Mouse (Mus musculus): ENCODE measurements around the gene Galk2.

The Galk2 gene

DNA sequence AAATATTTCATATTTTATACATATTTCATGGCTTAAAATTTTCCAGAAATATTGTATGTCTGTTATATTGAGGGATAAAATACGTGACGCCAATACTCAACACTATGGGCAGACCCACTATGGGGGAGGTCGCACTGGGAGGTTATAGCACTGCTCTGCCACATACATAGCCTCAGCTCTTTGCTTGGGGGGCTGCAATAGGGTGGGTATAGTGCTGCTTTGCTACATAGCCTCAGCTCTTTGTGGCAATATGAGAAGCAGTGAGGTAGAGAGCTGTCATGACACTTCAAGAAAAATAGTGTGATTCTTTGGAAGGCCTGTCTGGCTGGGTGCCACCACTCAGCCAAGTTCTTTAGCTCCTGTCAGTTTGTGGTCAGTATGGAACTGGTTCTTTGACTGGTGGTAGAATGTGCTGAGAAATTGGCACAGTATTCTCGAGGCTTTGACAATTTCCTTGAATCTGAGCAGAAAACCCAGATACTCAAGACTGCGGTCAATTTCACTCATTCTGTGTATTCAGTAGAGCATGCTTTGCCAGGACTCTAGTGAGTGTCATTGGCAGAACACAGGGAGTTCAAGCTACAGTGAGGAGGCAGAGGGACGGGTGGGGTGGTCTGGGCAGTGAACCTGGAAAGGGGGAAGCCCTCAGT is 80.2 kb downstream of the Galk2 start:
- peak; percentile 62 for DNase-seq (ENCODE audit: extremely low read depth, insufficient read length, low spot score)

DNA sequence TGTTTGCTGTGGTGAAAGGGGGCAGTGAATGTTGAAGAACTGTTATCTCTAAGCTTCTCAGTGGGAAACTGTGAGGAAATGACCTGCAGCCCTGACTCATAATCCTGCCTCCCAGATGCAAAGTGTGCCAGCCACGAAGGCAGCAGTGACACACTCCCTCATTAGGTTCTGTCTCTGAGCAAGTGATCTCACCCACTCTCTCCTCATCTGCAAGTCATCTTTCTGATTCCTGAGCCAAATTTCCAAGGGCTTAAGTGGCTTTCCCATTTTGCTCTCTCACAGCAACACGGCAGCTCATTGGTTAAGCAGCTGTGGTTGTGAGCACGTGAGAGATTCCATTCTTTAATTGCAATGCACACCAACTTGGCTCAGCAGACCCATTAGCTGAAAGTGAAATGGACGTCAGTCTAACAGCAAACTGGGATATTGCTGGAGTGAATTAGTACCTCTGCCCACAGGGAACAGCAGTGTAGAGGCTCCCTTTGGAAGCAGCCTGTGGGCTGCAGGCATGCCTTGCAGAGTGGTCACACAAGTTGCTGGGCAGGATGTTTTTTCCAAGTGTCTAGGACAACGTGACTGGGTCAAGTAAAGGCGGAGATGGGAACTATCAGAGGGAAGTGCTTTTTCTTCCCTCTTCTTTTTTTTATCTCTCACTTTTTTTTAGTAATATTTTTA is 82.3 kb downstream of the Galk2 start:
- DNase-seq (ENCODE audit: extremely low read depth, insufficient read length, low spot score): peak; percentile 66

DNA sequence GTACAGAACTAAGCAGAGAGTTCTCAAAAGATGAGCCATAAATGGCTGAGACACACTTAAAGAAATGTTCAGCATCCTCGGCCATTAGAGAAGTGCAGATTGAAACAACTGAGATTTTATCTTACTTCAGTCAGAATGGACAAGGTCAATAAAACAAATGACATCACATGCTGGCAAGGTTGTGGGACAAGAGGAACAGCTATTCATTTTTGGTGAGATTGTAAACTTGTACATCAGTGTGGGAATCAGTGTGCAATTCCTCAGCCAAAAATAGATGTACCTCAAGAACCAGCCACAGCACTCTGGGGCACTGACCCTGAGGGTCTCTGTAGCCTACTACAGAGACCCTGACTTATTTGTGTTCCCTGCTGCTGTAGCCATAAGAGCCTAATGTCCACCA is 84.4 kb downstream of the Galk2 start:
- DNase-seq (ENCODE audit: extremely low read depth, insufficient read length, low spot score): no peak

DNA sequence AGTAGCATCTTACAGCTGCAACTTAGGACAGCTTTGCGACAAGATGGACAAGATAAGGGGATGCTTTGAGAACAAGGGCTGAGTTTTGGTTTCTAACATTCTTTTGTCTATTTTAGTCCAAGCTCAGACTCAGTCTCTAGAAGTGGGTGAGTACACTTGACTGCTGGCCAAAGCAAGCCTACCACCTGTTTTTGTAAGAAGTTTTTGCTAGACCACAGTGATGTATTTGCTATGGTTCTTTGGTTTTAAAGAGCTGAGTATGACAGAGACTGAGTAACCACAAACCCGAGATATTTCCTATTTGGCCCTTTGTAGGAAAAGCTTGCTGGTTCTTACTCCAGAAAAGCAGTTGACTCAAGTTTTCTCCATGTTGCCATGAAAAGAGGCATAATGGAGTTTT is 89.3 kb downstream of the Galk2 start:
- peak; percentile 70 for DNase-seq (ENCODE audit: extremely low read depth, insufficient read length, low spot score)

DNA sequence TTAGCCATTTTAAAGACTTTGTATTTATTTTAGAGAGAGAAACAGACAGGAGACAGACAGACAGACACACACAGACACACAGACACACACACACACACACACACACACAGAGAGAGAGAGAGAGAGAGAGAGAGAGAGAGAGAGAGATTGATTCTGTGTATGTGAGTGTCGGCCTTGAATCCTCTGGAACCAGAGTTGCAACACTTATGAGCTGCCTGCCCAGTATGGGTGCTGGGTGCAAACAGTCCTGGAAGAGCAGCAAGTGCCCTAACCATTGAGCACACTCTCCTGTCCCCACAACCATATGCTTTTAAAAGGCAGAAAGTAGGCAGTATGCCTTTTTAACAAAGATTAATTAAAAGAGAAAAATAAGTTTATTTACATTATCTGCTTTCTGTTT is 109.9 kb downstream of the Galk2 start:
- no peak for DNase-seq (ENCODE audit: extremely low read depth, insufficient read length, low spot score)

DNA sequence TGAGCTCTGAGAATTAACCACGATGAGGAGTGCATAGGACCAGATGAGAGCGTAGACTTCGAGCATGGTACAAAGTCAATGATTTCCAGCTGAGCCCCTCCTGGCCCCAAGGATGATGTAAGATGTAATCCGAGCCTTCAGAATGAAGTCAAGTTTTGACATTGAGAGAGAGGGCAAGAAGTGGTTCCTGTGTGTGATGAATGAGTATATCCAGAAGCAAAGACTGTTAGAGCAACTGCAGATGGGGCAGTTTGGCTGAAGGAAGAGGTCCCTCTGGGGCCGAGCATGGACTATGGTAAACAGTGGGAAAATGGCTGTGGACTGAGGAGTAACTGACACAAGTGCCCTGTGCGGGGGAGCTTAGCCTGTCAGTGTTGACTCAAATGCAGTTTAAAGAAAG is 114.3 kb downstream of the Galk2 start:
- DNase-seq (ENCODE audit: extremely low read depth, insufficient read length, low spot score): no peak

DNA sequence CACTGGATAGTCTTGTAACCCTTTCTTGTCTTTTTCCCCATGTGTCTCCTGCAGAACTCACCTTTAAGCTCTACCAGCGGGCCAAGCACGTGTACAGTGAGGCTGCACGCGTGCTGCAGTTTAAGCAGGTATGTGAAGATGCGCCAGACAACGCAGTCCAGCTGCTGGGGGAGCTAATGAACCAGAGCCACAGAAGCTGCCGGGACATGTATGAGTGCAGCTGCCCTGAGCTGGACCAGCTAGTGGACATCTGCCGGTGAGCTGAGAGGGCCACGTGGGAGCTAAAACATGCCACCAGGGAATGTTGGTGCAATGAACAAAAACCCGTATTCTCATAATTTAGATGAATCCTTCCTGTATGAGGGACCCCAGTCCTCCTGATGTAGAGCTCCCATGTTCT is 116.3 kb downstream of the Galk2 start:
- no peak for DNase-seq (ENCODE audit: extremely low read depth, insufficient read length, low spot score)

DNA sequence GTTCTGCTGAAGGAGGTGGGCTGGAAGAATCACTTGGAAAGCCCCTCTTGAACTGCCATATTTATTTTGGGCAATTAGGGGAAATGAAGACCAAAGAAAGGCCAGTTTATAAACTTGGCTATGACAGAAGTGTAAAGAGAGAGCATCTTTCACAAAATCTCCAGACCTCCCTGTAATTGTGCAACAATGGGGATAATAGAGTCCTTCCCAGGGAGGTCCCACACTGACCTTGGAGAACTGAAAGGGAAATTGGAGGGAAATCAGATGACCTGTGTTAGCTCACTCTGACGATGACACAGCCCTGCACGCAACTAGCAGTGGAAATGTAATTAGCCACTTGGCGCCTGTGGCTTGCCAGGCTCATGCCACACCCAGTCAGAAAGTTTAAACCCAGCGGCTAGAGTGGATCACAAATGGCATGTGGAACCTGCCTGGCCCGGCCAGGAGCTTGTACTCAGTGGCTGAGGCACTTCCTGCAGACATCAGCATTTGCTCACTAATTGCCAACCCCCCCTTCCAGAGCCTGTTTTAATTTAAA is 117.0 kb downstream of the Galk2 start:
- peak; percentile 29 for DNase-seq (ENCODE audit: extremely low read depth, insufficient read length, low spot score)

DNA sequence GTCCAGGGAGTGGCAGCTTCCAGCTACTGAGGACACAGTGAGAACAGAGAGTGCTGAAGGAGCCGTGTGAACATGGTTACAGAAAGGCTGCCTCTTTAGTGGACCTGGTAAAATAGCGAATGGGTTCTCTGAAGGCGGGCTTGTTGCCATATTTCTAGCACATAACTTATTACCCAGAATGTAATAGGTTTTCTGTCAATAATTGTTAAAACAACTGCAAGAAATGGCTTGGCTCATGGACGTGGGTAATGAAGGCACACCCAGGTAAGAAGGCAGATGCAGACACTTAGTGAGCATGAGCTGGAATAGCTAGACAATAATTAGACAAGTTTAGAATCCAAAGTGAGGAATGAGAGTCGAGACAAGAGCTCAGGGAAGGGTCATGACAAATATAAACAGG is 143.4 kb downstream of the Galk2 start:
- no peak for DNase-seq (ENCODE audit: extremely low read depth, insufficient read length, low spot score)

DNA sequence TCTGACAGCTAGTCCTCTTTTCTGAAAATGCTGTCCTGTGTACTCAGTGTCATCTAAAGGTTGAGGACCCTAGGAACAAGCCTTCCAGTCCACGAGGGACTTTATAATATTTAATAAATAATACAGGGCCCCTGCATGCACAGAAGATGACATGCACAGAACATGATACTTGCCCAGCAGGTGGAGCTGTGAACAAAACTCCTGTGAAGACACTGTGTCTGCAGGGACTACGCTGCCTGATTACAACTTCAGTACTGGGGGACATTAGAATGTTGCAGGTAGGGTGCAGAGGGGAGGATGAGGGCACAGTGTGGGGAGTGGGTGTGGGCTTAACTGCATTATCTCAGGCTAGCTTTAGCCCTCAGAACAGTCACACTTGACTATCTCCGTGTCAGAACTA is 147.2 kb downstream of the Galk2 start:
- DNase-seq (ENCODE audit: extremely low read depth, insufficient read length, low spot score): peak; percentile 16

DNA sequence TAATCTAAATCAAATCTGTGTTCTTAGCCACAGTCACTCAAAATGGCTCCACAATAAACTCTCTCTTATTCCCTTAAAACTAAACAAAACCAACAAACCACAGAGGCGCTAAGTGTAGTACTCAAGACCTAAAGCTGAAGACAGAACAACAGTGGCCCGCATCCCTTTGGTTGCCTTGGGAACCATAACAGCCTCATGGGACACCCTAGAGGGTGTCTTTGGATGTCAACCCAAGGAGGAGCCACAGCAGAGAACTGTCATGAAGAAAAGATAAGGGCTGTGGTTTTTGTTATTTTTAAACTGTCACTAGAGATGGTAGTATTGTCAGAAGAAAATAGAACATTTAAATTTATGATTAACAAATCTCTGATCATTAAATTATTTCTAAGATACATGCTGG is 147.8 kb downstream of the Galk2 start:
- no peak for DNase-seq (ENCODE audit: extremely low read depth, insufficient read length, low spot score)

DNA sequence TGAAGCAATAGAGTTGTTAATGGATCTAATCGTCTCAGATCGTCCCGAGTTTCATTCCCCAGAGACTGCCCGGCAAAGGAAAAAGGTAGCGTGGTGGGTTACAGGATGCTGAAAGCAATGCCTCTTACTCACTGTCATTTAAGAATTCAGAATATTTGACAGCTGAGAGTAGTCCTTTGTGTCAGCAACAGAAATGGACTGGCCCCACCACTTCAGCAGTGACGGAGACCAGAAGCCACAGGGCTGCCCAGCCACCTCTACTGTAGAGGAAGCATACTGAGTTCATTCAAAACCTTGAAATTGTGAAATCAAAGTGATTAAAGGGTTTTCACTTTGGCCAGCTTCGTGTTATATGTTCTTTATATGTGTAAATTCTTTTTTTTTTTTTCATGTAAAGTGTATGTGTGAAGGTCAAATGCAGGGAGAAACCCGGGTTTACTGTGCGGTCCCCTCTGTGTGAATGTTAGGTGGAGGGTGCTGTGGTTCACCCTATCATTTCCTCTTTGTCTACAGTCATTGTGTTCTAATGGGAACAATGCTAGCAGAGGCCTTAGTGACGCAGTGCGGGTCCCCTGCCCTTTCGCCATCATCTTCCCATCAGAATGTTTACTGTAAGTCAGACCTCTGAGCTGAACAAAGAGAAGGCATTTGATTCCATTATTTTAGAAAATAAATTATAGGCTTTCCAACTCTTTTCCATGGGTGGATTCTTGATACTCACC is 156.2 kb downstream of the Galk2 start:
- no peak for DNase-seq (ENCODE audit: extremely low read depth, insufficient read length, low spot score)

DNA sequence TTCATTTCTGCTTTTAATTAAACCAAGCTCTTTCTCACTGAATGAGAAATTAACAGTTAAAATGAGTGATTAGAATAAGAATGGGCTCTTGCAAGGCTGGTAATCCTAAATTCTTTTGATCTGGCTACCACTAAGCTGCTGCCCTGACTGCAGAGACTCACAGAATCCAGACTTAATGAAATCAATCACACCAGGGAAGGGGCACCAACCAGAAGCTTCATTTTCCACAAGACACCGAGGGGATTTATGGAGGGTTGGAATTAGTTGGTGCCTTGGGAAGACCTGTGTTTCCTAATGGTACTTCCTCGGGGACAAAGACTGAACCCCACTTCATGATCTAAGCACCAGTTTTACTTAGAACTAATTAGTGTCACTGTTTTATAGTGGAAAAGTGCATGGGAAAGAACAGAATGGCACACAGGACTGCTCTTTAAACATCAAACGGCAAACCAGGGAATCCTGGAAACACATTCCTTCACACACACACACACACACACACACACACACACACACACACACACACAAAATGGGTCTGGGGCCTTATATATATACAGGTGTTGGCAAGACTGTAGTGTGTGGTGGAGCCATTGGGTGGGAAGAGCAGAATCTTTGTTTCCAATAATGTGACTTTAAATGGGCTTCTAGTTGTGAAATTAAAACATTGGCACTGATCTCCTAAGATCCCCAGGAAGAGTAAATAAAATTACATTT is 157.0 kb downstream of the Galk2 start:
- no peak for DNase-seq (ENCODE audit: extremely low read depth, insufficient read length, low spot score)

DNA sequence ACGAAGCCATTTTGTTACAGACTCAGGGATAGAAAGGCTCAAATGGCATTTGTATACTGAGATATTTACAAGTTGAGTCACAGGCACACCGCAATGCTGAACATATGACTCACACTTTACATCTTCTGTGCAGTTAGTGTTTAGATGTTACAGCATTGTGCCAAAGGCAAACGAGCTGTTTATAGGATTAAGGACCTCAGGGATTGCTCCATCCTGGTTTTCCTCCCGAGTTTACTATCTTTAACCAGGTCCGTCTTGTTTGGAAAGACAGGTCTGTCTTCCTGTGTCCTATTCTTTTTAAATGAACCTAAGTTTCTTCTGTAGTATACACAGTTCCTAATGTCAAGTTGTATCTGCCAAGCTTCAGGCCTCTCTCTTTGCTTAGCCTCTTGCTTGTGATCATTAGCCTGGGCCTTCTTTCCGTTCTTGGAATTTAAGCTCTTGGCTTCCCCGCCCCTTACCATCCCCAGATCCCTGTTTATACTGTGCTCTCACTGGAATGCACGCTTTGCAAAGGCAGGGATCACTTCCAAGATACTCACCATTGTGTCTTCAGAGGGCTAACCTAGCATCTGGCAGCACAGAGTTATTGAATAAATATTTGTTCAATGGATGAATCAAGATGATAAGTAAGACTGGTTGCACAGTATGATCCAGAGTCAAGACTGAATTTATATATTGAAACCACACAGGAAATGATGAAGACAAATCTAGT is 172.4 kb downstream of the Galk2 start:
- DNase-seq (ENCODE audit: extremely low read depth, insufficient read length, low spot score): peak; percentile 70

DNA sequence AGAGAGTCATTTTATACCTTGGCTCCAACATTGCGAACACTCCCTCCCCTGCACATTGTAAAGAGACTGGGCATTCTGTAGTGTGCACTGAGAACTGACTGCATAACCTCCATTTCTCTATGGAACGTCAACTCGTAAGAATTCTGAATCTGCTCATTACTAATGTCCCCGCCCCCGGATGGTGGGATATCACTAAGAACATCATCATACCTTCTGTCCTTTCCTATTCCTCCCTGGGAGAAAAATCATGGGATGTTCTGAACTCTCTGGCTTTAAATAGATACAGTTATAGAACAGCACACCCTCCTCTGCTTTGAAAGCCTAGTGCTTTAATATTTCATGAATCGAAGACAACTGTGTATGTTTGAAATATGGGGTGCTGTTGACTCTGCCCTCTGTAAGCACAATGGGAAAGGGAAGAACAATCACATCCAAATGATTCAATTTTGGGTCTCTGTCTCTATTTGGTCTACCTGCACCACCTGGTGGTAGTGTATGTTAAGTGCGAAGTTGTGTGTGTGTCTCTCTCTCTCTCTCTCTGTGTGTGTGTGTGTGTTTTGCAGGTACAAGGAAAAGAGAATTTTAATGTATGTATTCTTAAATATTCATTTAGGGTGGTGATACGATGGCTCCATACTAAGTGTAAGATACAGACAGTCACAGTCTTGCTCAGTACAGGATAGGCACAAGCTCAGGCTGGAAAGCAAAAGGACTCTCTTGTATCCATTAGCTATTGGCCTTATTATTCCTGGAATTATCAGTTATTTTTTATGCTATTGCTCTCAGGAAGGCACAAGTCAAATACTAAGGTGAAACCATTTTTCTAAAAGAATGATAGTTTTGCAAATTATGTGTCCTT is 174.4 kb downstream of the Galk2 start:
- DNase-seq (ENCODE audit: extremely low read depth, insufficient read length, low spot score): peak; percentile 23

Data from 3134 (cell line).